Mouse (Mus musculus): ENCODE data around the gene B4galt2.

- TF ChIP-seq CTCF (IDR thresholded peaks at IDR 0.05; ENCODE audit: extremely low read depth, insufficient read depth, low read length) (no peak), POLR2A (IDR thresholded peaks at IDR 0.05; ENCODE audit: extremely low read depth, insufficient read depth, low read length) (no peak)
These were observed 10.8 kb downstream of the B4galt2 start, which contains the start of gene Ccdc24 for GRCm38 (mm10) chr4:117872471-117872886.

Data from cortical plate, adult 2 months (tissue).